Mouse (Mus musculus): ENCODE data around the gene Exosc10.

DNA sequence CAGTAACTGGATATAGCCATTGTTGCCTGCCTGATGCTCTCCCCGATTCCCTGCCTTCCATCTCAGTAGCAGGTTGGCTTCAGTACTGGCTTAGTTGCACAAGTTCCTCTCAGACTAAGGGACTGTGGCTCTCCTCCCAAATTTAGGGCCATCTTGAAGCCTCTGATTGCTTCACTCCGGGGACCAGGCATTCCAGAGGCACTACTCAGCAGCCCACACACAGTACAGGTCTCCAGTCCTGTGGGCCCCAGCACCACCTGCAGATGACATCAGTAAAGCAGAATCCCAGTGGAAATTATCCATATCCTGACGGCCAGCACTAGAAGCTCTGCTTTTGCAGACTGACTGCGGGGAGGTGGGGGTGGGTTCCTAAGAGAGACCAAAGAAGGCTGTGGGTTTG is 47.5 kb upstream of the Exosc10 start:
- TF ChIP-seq CTCF (IDR thresholded peaks at IDR 0.05; ENCODE audit: low read depth) (no peak), EP300 (optimal IDR thresholded peaks at IDR 0.05) (no peak)
